Mouse (Mus musculus) lung, postnatal 25 days (tissue): ENCODE measurements around the gene Gm4952.
A peak's percentile ranks its signal among the peaks of the same experiment; 100 is the strongest.

ENCODE experiments used
- DNase-seq: peaks from one replicate; pipeline ENCODE4 v3.0.0; 2022; ENCODE audit warnings: low spot score

Gene Gm4952

DNA sequence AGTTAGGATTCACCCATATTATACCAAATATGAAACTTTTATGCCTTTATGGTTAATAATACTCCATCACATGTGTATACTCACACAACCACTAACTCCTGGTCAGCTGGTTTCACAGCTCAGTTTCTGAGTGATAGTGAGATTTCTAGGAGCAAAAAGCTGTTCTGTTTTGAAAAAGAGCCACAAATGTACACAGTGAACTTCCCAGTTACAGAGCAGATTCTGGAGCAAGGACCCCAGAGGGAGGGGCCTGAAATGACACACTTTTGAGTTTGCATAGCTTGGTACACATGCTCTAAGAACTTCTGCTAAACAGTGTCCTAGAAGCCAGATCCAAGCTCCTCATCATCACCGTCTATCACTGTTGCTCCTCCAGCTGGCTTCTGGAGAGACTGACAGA, at the start of gene Gm4952:
Gene Gm4952 (plus strand): TSS at position 301 of the 400 bp plus-strand sequence.
- DNase-seq: no peak

DNA sequence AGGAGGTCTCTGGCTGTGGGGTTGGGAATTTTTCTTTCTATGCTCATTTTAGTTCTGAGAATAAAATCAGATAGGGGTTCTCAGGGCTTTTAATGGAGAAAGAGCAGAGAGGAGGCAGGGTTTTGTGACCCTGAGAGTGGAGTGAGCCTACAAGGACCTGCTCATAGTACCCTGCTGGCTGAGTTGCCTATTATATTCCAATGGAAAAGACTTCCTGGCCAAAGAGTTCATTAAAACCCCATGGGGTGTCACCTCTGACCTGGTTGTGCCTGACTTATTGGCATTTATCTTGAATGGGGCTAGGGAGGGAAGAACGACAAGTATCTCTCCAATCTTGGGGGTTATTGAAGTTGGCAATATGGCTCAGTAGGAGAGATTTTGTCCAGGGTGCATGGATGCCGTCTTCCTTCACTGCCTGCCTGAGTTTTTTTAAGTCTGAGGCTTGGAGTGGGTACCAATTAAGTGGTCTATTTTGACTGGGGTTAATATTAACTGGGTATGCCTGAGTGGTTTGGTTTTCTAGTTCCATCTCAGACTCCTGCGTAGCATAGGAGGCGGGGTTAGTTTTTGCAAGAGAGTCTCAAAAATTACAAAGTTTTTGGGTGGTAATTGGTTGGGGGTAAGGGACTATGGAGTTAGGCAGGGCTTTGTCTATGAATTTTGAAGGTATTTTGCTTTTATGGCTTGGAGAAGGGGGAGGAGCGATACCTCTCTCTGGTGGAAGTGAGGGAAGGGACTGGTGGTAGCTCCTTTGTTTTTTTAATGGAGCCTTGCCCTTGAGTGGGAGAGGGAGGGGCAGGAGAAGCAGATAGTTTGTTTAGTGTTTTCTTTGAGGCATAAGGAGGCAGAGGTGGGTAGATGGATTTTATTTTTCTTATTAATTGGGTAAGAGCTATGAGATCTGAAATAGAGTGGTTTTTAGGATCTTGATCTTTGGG, 49.5 kb upstream of the Gm4952 start:
- DNase-seq: no peak

DNA sequence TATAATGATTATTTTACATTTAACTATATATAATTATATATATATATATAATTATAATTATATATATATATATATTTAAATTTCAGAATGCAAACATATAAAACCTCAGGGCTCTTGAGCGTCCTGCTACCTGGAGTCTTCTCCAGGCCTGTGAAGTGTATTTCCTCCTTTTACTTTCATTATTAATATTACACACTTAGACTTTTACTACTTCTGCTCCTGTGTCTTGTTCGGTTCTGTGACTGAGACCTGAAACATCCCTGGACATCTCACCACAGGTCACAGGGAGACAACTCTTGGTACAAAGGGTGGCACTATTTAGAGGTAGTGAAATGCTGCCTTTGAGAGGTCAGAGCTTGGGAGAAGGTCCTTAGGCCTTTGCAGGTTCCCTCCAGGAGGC, 43.5 kb upstream of the Gm4952 start:
- DNase-seq: no peak

DNA sequence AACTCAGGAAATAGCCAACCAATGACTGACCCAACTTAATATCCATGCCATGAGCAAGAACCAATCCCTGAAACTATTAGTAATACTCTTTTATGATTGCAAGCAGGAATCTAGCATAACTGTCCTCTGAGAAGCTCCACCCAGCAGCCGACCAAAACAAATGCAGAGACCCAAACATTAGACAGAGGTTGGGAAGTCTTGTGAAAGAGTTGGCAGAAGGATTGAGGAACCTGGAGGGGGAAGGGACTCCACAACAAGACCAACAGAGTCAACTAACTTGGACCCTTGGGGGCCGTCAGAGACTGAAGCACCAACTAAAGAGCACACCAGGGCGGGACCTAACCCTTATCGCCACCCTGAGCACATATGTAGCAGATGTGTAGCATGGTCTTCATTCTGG, 41.6 kb upstream of the Gm4952 start:
- peak; percentile 24 for DNase-seq

DNA sequence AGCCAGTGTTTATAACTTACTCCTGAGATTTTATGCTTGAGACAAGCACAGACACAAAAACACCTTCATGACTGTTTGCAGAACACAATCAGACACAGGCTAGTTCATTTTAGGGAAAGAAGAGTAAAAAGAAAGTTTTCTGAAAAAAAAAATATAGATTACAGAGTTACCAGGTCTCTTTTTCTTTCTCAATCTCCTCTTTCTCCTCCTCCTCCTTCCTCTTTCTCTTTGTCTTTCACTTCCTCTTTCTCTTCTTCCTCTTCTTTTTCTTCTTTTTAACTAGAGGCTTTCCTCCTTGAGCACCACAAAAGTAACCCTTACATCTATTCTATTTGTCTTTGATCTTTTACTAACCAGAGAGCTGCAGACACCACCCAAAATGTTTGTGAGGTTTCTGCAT, 35.6 kb upstream of the Gm4952 start:
- DNase-seq: no peak

DNA sequence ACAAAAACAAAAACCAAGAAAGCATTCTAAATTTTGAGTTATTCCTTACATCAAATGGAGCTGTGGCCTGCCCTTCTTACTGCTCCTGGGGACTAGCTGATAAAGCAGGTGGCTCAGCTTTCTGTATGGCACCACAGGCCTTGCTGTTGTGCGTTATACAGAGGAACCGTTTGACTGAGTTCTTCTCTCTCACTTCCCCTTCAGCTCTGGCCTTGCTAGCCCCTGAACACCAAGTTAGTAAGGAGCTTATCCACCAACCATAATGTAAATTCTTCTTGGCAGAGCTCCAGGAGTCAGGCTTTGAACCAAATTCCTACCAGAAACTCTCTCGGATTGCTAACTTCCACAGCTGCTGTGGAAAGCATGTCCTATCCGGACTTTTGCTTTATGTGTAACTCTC, 32.8 kb upstream of the Gm4952 start:
- DNase-seq: peak; percentile 27

DNA sequence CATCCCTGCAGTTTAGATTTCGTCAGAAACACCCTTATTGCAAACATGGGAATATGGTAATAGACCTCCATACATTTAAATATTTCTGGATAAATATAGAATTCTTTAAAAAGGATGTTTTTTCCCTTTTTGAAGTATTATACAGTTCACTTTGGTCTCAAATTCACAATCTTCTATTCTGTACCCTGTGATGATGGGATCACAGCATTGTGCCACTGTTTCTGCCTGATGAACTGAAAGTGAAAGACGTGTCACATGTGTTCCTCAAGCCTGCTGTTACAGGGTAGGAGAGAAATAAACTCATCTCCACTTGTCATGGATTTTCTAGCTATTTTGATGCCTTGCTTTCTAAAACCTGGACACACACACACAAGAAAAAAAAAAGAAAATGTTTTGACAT, 28.9 kb upstream of the Gm4952 start:
- no peak for DNase-seq

DNA sequence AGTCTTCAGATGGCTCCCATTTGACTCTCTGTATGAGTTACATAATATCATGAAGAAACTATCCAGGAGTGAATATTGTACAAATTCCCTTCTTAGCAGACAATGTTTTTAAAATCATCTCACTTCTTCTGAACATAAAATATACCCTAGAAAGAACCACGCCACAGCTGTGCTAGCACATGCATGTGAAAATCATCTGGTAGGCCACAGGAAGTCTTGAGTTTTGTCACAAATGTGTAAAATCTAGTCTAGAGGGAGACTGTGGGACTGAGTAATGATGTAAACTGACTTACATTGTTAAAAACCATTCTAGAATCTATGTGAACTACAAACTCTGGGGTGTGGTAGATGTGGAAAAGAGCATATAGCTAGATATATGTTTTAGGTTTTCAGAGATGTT, 28.1 kb upstream of the Gm4952 start:
- DNase-seq: no peak

DNA sequence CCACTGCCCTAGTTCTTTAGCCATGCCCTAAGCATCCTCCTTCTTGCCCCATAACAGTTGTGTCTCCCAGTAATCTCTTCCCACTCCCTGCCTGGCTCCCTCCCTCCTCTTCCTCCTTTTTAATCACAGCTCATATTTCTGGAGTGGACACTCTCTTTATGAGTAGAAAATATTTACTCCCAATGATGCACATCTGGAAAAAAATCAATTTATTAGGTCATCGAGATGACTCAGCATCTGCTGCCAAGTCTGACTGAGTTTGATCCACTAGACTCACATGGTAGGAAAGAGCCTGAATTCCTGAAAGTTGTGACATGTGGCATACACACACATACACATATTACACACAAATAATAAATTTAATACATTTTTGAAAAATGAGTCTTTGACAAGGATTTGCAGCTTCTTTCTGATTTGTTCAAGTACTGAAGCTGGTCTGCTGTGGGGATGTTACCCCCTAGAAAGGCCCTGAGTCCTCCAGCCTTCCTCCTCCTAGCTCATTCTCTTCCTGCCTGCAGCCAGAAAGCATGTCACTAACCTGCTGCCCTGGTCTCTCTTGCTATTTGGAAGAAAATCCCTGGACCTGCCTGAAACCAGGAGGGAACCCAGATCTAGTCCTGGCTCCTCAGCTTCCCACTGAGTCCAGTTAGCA, 27.0 kb upstream of the Gm4952 start:
- no peak for DNase-seq

DNA sequence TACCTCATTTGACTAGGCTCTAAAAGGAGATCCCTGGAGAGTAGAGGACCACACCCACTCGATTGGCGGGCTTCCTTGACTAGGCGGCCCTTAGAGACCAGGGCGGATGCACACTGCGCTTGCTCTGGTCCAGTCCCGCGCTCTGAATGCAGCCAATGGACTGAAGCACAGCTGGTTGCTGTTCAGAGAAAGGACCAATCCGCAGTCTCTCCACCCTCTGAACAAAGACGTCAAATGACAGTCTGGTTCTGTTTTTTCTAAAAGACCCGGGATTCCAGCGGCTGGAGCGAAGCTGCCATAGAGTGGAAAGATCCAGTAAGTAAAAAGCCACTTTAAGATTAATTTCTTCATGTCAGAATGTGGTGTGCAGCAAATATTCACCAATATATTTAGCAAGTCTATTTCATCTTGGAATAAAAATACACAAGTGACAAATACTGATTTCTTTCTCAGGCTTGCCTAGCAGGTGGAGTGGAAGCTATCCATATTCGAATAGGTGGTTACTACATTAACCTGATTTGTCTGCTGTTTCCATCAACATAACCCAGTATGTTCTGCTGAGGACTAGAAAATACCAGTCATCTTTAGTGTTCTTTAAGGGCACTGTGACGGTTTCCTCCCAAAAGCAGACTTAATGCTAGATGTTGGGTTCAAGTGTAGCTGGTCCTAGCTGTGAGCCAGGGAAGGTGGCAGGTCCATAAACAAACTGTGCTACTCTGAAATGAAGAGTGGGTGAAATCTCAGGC, 26.3 kb upstream of the Gm4952 start:
- peak; percentile 95 for DNase-seq

DNA sequence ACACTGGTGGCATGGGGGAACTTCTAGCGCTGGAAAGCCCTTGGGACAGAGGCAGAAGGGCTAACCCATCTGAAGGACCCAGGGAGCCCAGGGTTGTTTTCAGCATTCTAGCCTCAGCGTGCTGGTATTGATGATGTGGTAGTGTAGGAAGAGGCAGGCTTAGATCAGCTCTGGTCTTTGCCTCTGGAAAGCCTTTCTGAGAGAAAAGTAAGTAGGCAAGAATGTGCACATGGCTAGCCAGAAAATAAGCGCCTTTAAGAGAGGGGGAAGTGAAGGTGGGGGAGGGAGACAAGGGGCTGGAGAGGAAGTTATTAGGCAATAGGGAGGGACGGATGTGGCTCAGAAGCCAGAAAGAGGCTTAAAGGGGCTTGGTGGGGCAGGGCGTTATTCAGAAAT, 25.8 kb upstream of the Gm4952 start:
- peak; percentile 43 for DNase-seq

DNA sequence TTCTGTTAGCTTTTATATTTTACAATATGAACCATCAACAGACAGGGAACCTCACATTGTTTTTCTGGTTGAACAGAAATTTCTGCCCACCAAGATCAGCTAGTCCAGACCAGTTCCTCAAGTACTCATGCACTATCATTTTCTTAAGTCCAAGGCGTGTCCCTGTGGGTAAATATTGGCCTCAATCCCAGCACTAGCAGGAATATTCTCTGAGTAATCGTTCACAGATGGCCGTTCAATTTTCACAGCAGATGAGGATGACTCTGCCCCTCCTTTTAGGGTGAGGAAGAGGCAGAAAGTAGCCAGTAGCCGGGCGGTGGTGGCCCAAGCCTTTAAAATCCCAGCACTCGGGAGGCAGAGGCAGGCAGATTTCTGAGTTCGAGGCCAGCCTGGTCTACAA, 24.7 kb upstream of the Gm4952 start:
- peak; percentile 37 for DNase-seq

DNA sequence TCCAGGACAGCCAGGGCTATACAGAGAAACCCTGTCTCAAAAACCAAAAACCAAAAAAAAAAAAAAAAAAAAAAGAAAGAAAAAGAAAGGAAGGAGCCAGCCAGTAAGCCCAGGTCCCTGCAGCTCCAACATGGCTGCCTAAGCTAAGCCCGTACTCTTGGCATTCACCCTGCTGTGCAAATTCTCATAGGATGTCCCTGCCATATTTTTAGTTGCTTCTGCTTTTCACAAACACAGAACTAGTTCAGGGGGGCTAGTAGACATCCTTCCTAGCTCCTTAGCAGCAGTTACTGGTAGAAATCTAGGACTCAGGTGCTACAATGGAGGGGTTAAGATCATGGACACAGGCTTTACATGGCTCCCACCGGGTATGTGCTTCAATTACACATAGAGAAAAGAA, 24.3 kb upstream of the Gm4952 start:
- no peak for DNase-seq

DNA sequence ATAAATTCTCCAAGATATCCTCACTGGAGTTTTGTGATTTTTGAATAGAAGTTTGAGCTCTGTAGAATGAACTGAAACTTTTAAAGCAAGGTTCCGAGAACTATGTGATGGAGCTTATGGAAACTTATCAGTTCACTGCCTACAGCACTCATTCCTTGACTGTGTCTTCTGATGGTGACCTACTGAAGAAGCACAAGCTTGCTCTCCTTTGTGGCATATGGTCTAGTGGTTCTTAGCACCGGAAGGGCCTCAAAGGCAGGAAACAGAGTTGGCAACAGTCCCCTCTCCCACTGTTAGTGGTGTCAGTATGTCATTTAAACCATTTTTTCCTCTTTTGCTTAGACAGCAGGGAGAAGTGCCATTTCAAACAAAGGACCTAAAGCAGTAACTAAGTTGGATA, 23.1 kb upstream of the Gm4952 start:
- DNase-seq: no peak

DNA sequence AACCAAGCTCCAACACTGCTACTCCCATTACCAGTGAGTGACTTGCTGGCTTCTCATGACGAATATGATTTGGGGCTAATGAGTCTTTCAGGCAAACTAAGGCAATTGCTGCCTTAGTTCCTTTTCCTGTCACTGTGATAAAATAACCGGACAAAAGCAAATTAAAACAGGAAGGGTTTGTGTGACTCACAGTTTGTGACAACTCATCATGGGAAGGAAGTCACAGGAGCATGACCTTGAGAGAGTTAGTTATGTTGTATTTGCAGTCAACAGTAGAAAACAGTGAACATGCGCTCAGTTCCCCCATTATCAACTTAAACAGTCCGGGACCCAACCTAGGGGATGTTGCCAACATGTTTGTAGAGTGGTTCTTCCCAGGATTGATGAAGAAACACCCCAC, 14.5 kb upstream of the Gm4952 start:
- DNase-seq: no peak

DNA sequence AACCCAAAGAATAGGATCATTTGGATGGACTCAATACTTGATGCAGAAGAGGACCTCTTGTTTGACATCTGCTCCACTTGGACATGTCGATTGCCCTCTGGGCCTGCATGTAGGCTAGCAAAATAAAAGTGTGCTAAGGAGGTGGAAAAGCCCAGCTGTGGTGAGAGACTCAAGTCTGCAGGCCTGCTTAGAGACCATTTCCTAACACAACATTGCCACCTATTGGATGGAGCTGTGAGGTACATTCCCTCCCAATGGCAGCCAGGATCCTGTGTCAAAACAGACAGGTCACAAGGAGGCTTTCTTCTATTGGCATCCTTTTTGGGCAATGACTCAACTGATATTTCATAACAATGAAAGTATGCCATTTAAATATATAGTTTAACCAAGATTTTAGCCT, 7.9 kb upstream of the Gm4952 start:
- DNase-seq: peak; percentile 79

DNA sequence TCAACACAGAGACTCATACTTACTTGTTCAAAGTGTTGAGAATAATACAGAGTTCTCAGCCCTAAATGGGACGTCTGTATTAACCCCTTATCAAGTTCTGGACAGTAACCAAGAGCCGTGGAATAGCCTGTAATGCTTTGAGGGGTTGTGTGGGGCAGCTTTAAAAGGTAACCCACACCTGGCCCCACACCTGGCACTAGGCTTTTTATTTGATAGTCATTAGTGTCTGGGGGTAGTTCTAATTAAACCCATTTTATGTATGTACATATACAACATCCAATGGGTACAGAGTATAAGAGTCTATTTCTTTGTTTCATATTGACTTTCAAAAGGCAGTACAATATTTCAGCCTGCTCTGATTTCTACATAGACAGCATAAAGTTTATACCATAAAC, 4.6 kb upstream of the Gm4952 start:
- no peak for DNase-seq

DNA sequence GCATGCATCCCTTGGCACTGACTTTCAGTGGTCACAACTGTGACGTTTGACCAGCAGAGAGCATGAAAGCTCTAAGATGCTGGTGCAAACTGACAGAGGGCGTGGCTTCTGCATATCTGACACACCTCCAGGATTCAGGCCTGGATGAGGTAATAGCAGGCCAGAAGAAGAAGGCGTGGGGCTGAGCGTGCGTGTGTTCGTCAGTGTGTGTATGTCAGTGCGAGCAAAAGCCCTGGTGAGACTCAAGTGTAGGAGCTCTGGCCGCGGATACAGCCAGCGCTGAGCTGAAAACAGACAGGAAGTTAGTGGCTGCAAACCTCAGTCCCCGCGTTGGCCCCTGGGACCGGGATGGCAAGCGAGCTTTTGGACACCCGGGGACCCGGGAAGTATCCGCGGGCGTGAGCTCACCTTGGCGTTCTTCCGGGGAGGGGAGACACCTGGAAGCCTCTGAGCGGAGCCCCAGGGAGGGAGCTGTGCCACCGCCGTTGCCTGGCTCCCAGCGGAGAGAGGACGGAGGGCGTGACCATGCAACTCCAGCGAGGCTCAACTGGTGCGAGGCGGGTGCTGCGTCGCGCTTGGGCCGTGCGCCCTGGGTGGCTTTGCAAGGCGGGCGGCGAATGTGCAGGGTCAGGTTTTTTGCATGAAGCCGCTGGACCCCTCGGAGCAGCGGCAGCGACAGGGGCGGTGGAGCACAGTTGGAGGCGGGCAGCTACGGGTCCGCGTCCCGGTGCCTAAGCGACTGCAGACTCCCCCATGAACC, 4.1 kb upstream of the Gm4952 start:
- DNase-seq: peak; percentile 53

DNA sequence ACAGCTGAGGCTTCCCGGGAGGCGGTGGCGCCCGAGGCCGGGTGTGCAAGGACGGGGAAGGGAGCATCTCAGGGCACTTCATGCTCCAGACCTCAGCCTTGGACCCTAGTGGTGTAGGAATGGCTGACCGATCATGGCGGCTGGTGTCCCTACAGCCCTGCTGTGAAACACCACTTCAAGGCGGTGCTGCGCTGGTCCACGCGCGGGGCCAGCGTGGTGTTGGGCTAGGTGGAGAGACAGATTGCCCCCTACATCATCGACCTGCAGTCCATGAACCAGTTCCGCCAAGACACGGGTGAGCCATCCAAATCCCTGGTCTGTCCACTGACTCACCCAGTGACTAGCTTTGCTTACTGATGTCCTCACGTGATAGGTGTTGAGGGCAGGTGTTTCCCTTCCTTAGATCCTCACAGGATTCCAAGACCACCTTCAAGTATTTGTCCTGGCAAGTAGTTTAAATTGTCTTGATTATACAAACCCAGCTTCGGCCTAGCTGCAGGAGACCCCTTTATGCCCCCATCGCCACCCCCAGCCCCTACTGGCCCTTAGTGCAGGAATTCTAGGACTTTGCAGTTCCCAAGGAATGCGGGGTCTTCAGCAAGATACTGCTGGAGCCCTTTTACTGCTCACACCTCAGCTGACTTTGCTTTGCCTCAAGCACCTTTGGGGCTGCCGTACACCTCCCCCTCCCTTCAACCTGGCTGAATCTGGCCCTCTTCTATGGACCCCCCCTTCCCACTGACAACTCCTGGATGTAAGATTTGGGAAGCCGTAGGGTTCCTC, 3.3 kb upstream of the Gm4952 start:
- DNase-seq: no peak

DNA sequence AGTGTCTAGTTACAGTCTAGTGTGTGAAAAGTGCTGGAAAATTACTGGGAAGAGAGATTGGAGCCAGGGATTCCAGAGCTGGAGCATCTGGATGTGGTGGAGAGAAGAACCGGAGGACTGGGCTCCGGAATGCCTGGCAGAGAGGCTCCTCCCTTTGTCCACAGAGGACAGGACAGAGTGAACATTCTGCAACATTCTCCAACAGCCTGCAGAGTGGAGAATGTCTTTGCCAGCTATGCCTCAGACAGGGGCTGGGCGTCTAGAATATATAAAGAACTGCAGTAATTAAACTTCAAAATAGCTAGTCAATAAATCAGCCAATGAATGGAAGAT, 2.7 kb upstream of the Gm4952 start:
- DNase-seq: no peak

DNA sequence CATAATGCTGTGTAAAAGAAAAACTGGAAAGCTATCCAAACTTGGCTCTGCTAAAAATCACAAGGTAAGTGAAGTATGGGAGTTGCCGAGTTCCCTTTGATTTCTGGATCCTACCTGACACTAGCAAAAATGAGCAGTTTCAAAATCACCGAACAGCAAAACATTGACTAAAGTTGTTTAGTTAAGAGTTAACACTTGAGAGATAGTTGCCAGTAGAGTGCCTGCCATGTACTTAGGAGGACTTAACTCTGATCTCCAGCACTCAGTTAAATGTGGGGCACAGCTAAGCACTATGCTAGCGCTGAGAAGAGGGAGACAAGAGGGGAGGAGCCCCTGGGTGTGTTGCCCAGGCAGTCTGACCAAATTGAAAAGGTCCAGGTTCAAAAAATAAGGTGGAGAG, 1.1 kb upstream of the Gm4952 start:
- DNase-seq: no peak
